Mouse (Mus musculus): ENCODE measurements around the gene Ngly1. TPM values are rescaled to one million over a fixed set of nuclear protein-coding genes. Genes with fewer than 3 reads are reported as not detected.

Ngly1 gene
- total and polyA plus RNA-seq, 3 experiments = 19.2 to 31.2 (median 30.7) TPM

DNA sequence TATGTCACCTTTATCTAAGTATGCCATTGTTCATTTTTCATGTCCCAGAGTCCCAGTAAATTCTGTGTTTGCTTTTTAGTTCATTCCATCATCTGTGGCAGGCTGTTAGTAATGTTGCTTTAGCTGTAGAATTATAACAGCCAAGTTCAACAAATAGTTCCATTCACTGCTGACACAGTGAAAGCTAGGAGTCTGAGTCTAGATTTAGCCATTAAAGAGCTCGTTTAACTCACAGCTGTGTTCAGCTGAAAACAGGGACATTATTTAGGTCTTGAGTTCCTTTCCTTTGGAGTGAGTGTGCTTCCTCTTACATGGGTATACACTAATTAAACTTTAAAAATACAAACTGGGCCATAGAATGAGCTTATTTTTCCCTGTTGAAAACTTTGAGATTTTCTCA lies 43.3 kb downstream of the Ngly1 start:
- Histone ChIP-seq H3K4me3 (no peak overlapping the region), H3K27me3 (ENCODE audit: control insufficient read depth, insufficient read depth, low read length) (no peaks in the 10 kb centered on the region), H3K36me3 (ENCODE audit: control insufficient read depth, insufficient read depth, low read length) (no peaks in the 10 kb centered on the region), H3K27ac (no peak overlapping the region), H3K79me2 (replicated peaks; ENCODE audit: control insufficient read depth, insufficient read depth, low read length) (no peaks in the 10 kb centered on the region), H3K9ac (ENCODE audit: low read depth, low read length) (no peak overlapping the region), H3K4me1 (ENCODE audit: control insufficient read depth, insufficient read depth, low read length) (no peaks in the 10 kb centered on the region)
- WGBS = 46% methylated on average over 1 of the region's 1 CpGs
- TF ChIP-seq POLR2A (IDR thresholded peaks at IDR 0.05; ENCODE audit: insufficient read depth, low read depth, low read length) (no peak), CTCF (IDR thresholded peaks at IDR 0.05) (no peak), EP300 (IDR thresholded peaks at IDR 0.05; ENCODE audit: insufficient read depth, low read depth, low read length) (no peak)
- intact Hi-C loops (cut with DNase I) = no loop called here
- no peak for DNase-seq

DNA sequence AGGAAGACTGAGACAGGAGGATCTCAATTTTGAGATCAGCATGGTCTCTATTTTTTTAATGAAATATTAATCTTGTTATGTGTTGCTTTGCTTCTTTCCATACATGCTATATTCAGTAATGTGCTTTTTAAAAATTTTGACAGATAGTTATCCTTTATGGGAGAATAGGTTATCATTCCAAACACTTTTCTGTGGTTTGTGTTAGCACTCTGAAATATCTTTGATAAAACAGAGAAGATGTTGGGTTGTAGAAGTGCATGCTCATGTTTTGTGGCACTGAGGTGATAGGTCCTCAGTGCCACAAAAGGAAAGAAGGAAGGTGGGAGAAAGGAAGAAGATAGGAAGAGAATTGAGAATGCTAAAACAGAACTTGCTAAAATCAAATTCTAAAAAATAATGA lies 43.9 kb downstream of the Ngly1 start:
- H3K27ac ChIP-seq = no peak overlapping the region
- intact Hi-C loops (cut with DNase I) = no loop called here
- no peak for DNase-seq
- no peaks in the 10 kb centered on the region for H3K4me1 ChIP-seq (ENCODE audit: control insufficient read depth, insufficient read depth, low read length)
- no peak overlapping the region for H3K9ac ChIP-seq (ENCODE audit: low read depth, low read length)
- no peaks in the 10 kb centered on the region for H3K79me2 ChIP-seq (replicated peaks; ENCODE audit: control insufficient read depth, insufficient read depth, low read length)
- no peaks in the 10 kb centered on the region for H3K36me3 ChIP-seq (ENCODE audit: control insufficient read depth, insufficient read depth, low read length)
- no peak overlapping the region for H3K4me3 ChIP-seq
- no peaks in the 10 kb centered on the region for H3K27me3 ChIP-seq (ENCODE audit: control insufficient read depth, insufficient read depth, low read length)
- TF ChIP-seq CTCF (IDR thresholded peaks at IDR 0.05) (no peak), EP300 (IDR thresholded peaks at IDR 0.05; ENCODE audit: insufficient read depth, low read depth, low read length) (no peak), POLR2A (IDR thresholded peaks at IDR 0.05; ENCODE audit: insufficient read depth, low read depth, low read length) (no peak)

DNA sequence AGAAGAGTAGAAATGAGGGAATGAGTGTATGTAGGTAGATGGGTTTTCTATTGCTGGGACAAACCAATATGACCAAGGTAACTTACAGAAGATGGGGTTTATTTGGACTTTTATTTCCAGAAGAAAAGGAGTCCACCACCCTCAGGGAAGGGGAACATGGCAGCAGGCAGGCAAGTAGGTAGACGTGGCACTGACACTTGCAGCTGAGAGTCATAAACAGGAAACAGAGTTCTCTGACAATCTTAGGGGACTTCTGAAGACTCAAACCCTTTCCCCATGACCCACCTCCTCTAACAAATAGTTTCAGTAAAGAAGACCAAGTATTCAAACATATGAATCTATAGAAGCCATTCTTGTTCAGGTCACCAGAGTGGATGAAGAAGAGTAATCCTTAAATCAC lies 44.8 kb downstream of the Ngly1 start:
- 94% methylated on average over 1 of the region's 1 CpGs for WGBS
- no peak overlapping the region for H3K9ac ChIP-seq (ENCODE audit: low read depth, low read length)
- no peaks in the 10 kb centered on the region for H3K79me2 ChIP-seq (replicated peaks; ENCODE audit: control insufficient read depth, insufficient read depth, low read length)
- H3K4me1 ChIP-seq (ENCODE audit: control insufficient read depth, insufficient read depth, low read length) = no peaks in the 10 kb centered on the region
- no peak overlapping the region for H3K4me3 ChIP-seq
- TF ChIP-seq POLR2A (IDR thresholded peaks at IDR 0.05; ENCODE audit: insufficient read depth, low read depth, low read length) (no peak), EP300 (IDR thresholded peaks at IDR 0.05; ENCODE audit: insufficient read depth, low read depth, low read length) (no peak), CTCF (IDR thresholded peaks at IDR 0.05) (no peak)
- intact Hi-C loops (cut with DNase I) = no loop called here
- H3K36me3 ChIP-seq (ENCODE audit: control insufficient read depth, insufficient read depth, low read length) = no peaks in the 10 kb centered on the region
- DNase-seq = no peak
- H3K27me3 ChIP-seq (ENCODE audit: control insufficient read depth, insufficient read depth, low read length) = no peaks in the 10 kb centered on the region
- no peak overlapping the region for H3K27ac ChIP-seq

DNA sequence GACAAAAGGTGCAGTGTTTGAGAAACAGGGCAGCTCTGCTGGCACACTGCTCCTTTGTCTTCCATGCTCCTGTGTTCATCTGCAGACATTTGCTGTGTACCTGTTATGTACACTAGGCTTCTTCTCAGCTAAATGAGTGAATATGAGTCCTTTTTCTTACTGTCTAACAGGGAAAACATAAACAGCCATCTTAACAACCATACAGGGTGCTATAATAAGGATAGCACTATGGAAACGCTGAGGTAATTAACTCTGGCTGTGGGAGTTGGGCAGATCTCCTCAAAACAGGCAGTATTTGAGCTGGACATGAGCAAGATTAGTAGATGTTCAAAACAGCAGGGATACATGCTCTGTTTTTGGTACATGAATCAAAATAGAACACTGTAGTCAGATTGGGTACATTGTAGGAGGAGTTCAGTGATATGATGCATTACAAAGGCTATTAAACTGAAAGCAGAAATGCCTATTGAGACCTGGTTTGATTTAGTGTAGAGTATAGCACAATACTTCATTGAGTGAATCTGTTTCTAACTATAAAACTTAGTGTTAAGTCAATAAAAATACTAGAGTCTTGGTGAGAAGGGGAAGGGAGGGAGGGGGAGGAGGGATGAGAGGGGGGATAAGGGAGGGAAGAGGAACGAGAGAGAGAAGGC lies 47.9 kb downstream of the Ngly1 start:
- intact Hi-C loops (cut with DNase I) = no loop called here
- no peak for DNase-seq
- no peak overlapping the region for H3K4me3 ChIP-seq
- H3K79me2 ChIP-seq (replicated peaks; ENCODE audit: control insufficient read depth, insufficient read depth, low read length) = no peaks in the 10 kb centered on the region
- TF ChIP-seq CTCF (IDR thresholded peaks at IDR 0.05) (no peak), EP300 (IDR thresholded peaks at IDR 0.05; ENCODE audit: insufficient read depth, low read depth, low read length) (no peak), POLR2A (IDR thresholded peaks at IDR 0.05; ENCODE audit: insufficient read depth, low read depth, low read length) (no peak)
- WGBS = 80% methylated on average over 2 of the region's 2 CpGs
- no peaks in the 10 kb centered on the region for H3K4me1 ChIP-seq (ENCODE audit: control insufficient read depth, insufficient read depth, low read length)
- H3K27ac ChIP-seq = no peak overlapping the region
- H3K27me3 ChIP-seq (ENCODE audit: control insufficient read depth, insufficient read depth, low read length) = no peaks in the 10 kb centered on the region
- H3K9ac ChIP-seq (ENCODE audit: low read depth, low read length) = no peak overlapping the region
- H3K36me3 ChIP-seq (ENCODE audit: control insufficient read depth, insufficient read depth, low read length) = no peaks in the 10 kb centered on the region

DNA sequence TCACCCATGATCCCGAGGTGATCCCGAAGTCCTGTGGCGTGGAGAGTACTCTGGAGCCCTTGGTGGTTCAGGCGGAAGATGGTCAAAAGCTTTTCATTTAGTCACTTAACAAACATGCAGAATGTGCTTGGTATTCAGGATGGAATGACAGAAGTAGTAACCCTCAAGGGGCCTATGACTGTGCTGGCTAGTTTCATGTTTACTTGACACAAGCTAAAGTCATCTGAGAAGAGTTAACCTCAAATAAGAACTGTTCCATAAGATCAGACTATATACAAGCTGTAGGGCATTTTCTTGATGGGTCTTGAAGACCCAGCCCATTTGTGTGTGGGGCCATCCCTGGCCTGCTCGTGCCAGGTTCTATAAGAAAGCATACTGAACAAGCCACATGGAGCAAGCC lies 52.7 kb downstream of the Ngly1 start:
- Histone ChIP-seq H3K79me2 (replicated peaks; ENCODE audit: control insufficient read depth, insufficient read depth, low read length) (no peaks in the 10 kb centered on the region), H3K9ac (ENCODE audit: low read depth, low read length) (no peak overlapping the region), H3K4me3 (no peak overlapping the region), H3K27me3 (ENCODE audit: control insufficient read depth, insufficient read depth, low read length) (no peaks in the 10 kb centered on the region), H3K27ac (no peak overlapping the region), H3K36me3 (ENCODE audit: control insufficient read depth, insufficient read depth, low read length) (no peaks in the 10 kb centered on the region), H3K4me1 (ENCODE audit: control insufficient read depth, insufficient read depth, low read length) (no peaks in the 10 kb centered on the region)
- TF ChIP-seq POLR2A (IDR thresholded peaks at IDR 0.05; ENCODE audit: insufficient read depth, low read depth, low read length) (no peak), EP300 (IDR thresholded peaks at IDR 0.05; ENCODE audit: insufficient read depth, low read depth, low read length) (no peak), CTCF (IDR thresholded peaks at IDR 0.05) (no peak)
- no peak for DNase-seq
- WGBS = 94% methylated on average over 5 of the region's 5 CpGs
- intact Hi-C loops (cut with DNase I) = no loop called here

DNA sequence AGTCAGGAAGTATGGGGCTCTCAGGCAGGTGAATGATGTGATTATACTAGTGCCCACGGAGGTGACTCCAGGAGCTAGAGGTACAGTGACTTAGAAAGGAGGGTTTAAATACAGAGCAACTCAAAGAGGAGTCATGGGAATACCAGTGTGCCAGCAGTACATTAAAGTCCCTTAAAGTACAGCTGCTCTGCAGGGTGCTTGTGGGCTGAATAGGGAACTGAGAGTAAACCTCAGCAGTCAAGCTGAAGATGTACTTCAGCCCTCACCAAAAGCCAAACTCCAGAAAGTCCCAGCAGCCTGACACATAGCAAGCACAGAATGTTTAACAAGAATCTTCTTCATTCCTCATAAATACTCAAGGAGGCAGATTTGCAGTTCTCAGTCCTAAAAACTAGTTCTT lies 53.6 kb downstream of the Ngly1 start:
- no peak for DNase-seq
- no peak overlapping the region for H3K9ac ChIP-seq (ENCODE audit: low read depth, low read length)
- 60% methylated on average over 1 of the region's 1 CpGs for WGBS
- TF ChIP-seq EP300 (IDR thresholded peaks at IDR 0.05; ENCODE audit: insufficient read depth, low read depth, low read length) = no peak
- TF ChIP-seq CTCF (IDR thresholded peaks at IDR 0.05) = no peak
- no peak for TF ChIP-seq POLR2A (IDR thresholded peaks at IDR 0.05; ENCODE audit: insufficient read depth, low read depth, low read length)
- no peaks in the 10 kb centered on the region for H3K4me1 ChIP-seq (ENCODE audit: control insufficient read depth, insufficient read depth, low read length)
- no peaks in the 10 kb centered on the region for H3K79me2 ChIP-seq (replicated peaks; ENCODE audit: control insufficient read depth, insufficient read depth, low read length)
- H3K36me3 ChIP-seq (ENCODE audit: control insufficient read depth, insufficient read depth, low read length) = no peaks in the 10 kb centered on the region
- H3K27ac ChIP-seq = no peak overlapping the region
- H3K4me3 ChIP-seq = no peak overlapping the region
- no peaks in the 10 kb centered on the region for H3K27me3 ChIP-seq (ENCODE audit: control insufficient read depth, insufficient read depth, low read length)
- intact Hi-C loops (cut with DNase I) = no loop called here

All from heart, adult 2 months (tissue).